Comparison of ENCODE assay signal across 19 mouse cellular contexts in the genomic region with DNA sequence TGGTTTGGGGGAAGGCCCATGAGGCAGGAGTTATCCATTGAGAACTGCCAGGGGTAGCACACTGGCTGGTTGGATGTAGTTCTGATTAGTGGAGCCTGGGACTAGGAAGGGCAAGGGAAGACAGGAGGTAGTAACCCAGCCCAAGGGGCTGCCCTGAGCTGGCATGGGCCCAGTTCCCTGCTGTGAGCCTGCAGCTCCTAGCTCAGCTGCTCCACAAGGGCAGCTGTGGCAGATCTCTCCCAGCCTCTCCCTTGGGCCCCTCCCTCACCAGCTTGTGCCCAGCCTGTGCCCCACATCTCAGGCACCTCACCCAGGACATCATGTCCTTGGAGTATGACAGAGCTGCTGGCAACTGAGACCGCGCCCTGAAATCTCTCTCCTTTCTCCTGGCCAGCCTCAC. TPM values are rescaled to one million over a fixed set of nuclear protein-coding genes. Genes with fewer than 3 reads are reported as not detected.
DNase-seq lines count a peak whose midpoint lies in the region; ATAC-seq and TF ChIP-seq lines count a peak whose summit lies in the region.
"Had no signal": no experiment of that assay in that cellular context is flagged by ENCODE, and none has a peak within 500 bp of the region (broad histone marks: within the 10 kb centered on the region; RNA-seq: fewer than 3 reads in every experiment).

No protein-coding gene starts in this region.

- H3K4me2 ChIP-seq in forebrain, embryonic 13.5 days: no peak overlapping the region
- H3K4me2 ChIP-seq in forebrain, embryonic 15.5 days (replicated peaks): no peak overlapping the region
- no peak overlapping the region for H3K4me2 ChIP-seq in liver, embryonic 13.5 days
- no peak overlapping the region for H3K4me2 ChIP-seq in liver, embryonic 11.5 days
- H3K4me2 ChIP-seq in liver, embryonic 14.5 days (ENCODE audit: low read depth): no peak overlapping the region
- H3K4me2 ChIP-seq: embryonic facial prominence, embryonic 12.5 days; hindbrain, embryonic 12.5 days; limb, embryonic 13.5 days; lung, embryonic 15.5 days had no signal

- ATAC-seq in forebrain, embryonic 13.5 days: 0 out of 2 replicates have a peak, but pooled peaks have one; percentile 13
- ATAC-seq in forebrain, embryonic 15.5 days (replicated peaks): no peak
- ATAC-seq in liver, embryonic 13.5 days (ENCODE audit: low read depth): no peak
- no peak for ATAC-seq in liver, embryonic 11.5 days (replicated peaks; ENCODE audit: low FRiP score)
- ATAC-seq in liver, embryonic 14.5 days (ENCODE audit: insufficient read depth): no peak

- H3K36me3 ChIP-seq in forebrain, embryonic 13.5 days (ENCODE audit: poor library complexity, severe bottlenecking): no peaks in the 10 kb centered on the region
- no peaks in the 10 kb centered on the region for H3K36me3 ChIP-seq in forebrain, embryonic 15.5 days
- no peaks in the 10 kb centered on the region for H3K36me3 ChIP-seq in liver, embryonic 13.5 days
- H3K36me3 ChIP-seq in liver, embryonic 11.5 days (ENCODE audit: control insufficient read depth, insufficient read depth, low read length): no peaks in the 10 kb centered on the region
- H3K36me3 ChIP-seq in liver, embryonic 14.5 days (replicated peaks; ENCODE audit: control insufficient read depth, insufficient read depth, low read depth): no peaks in the 10 kb centered on the region
- H3K36me3 ChIP-seq: embryonic facial prominence, embryonic 12.5 days; hindbrain, embryonic 12.5 days; limb, embryonic 13.5 days; lung, embryonic 15.5 days had no signal

- H3K4me3 ChIP-seq in forebrain, embryonic 13.5 days: no peak overlapping the region
- no peak overlapping the region for H3K4me3 ChIP-seq in forebrain, embryonic 15.5 days
- no peak overlapping the region for H3K4me3 ChIP-seq in liver, embryonic 13.5 days (replicated peaks)
- H3K4me3 ChIP-seq in liver, embryonic 11.5 days (ENCODE audit: low read depth, low read length): no peak overlapping the region
- no peak overlapping the region for H3K4me3 ChIP-seq in liver, embryonic 14.5 days (ENCODE audit: insufficient read depth in 1 of 2, low read depth in 2 of 2, low read length in 2 of 2)
- H3K4me3 ChIP-seq: embryonic facial prominence, embryonic 12.5 days; erythroblast, embryonic 14.5 days; hindbrain, embryonic 12.5 days; limb, embryonic 13.5 days; lung, embryonic 15.5 days had no signal

- whole genome bisulfite sequencing in forebrain, embryonic 13.5 days: 91% methylated on average over 2 of the region's 2 CpGs
- 95% methylated on average over 2 of the region's 2 CpGs for WGBS in forebrain, embryonic 15.5 days
- 88% methylated on average over 2 of the region's 2 CpGs for WGBS in liver, embryonic 13.5 days (ENCODE audit: insufficient replicate concordance)
- WGBS in liver, embryonic 11.5 days: 91% methylated on average over 2 of the region's 2 CpGs
- 91% methylated on average over 2 of the region's 2 CpGs for WGBS in liver, embryonic 14.5 days (ENCODE audit: insufficient replicate concordance)

- H3K27ac ChIP-seq in forebrain, embryonic 13.5 days: no peak overlapping the region
- H3K27ac ChIP-seq in forebrain, embryonic 15.5 days (replicated peaks): no peak overlapping the region
- H3K27ac ChIP-seq in liver, embryonic 13.5 days: peak overlapping the region; percentile 99
- no peak overlapping the region for H3K27ac ChIP-seq in liver, embryonic 11.5 days (ENCODE audit: low read depth, low read length)
- H3K27ac ChIP-seq in liver, embryonic 14.5 days: peak overlapping the region; percentile 33; the same call in 1 of the 2 replicates
- H3K27ac ChIP-seq: embryonic facial prominence, embryonic 12.5 days; hindbrain, embryonic 12.5 days; kidney, postnatal 0 days; limb, embryonic 13.5 days; lung, embryonic 15.5 days had no signal

- no peaks in the 10 kb centered on the region for H3K4me1 ChIP-seq in forebrain, embryonic 13.5 days
- 0 out of 2 replicates have a peak, but pooled peaks cover 3% of the 10 kb centered on the region for H3K4me1 ChIP-seq in forebrain, embryonic 15.5 days
- H3K4me1 ChIP-seq in liver, embryonic 13.5 days (replicated peaks): peaks cover 62% of the 10 kb centered on the region
- H3K4me1 ChIP-seq in liver, embryonic 11.5 days (replicated peaks; ENCODE audit: control insufficient read depth, insufficient read depth, low read length): peaks cover 11% of the 10 kb centered on the region
- H3K4me1 ChIP-seq in liver, embryonic 14.5 days (replicated peaks; ENCODE audit: control insufficient read depth in 2 of 2, insufficient read depth in 2 of 2, low read length in 1 of 2): peaks cover 40 to 44% of the 10 kb centered on the region in 2 experiments
- H3K4me1 ChIP-seq: embryonic facial prominence, embryonic 12.5 days; limb, embryonic 13.5 days had no signal

- no peak for TF ChIP-seq CTCF in liver, embryonic 14.5 days (IDR thresholded peaks at IDR 0.05; ENCODE audit: low read depth)

- H3K27me3 ChIP-seq in forebrain, embryonic 13.5 days: peaks cover 19% of the 10 kb centered on the region
- no peaks in the 10 kb centered on the region for H3K27me3 ChIP-seq in forebrain, embryonic 15.5 days
- peaks cover 20% of the 10 kb centered on the region for H3K27me3 ChIP-seq in liver, embryonic 13.5 days
- peaks cover 16% of the 10 kb centered on the region; the same call in 1 of the 2 replicates for H3K27me3 ChIP-seq in liver, embryonic 11.5 days (replicated peaks; ENCODE audit: control insufficient read depth, insufficient read depth, low read length)
- H3K27me3 ChIP-seq in liver, embryonic 14.5 days (ENCODE audit: control insufficient read depth, insufficient read depth, low read length): no peaks in the 10 kb centered on the region; the same call in 1 of the 2 replicates

- H3K9me3 ChIP-seq in forebrain, embryonic 13.5 days (replicated peaks): no peaks in the 10 kb centered on the region
- no peaks in the 10 kb centered on the region for H3K9me3 ChIP-seq in forebrain, embryonic 15.5 days
- no peaks in the 10 kb centered on the region for H3K9me3 ChIP-seq in liver, embryonic 13.5 days (replicated peaks)
- H3K9me3 ChIP-seq in liver, embryonic 11.5 days (ENCODE audit: control insufficient read depth, low read length): no peaks in the 10 kb centered on the region
- H3K9me3 ChIP-seq in liver, embryonic 14.5 days (ENCODE audit: control insufficient read depth, low read length): no peaks in the 10 kb centered on the region
- H3K9me3 ChIP-seq: embryonic facial prominence, embryonic 12.5 days; hindbrain, embryonic 12.5 days; limb, embryonic 13.5 days; lung, embryonic 15.5 days had no signal

- no peak for TF ChIP-seq EP300 in liver, embryonic 14.5 days (IDR thresholded peaks at IDR 0.05; ENCODE audit: low read depth)

- no peak overlapping the region for H3K9ac ChIP-seq in forebrain, embryonic 13.5 days
- no peak overlapping the region for H3K9ac ChIP-seq in forebrain, embryonic 15.5 days (replicated peaks)
- H3K9ac ChIP-seq in liver, embryonic 13.5 days: peak overlapping the region; percentile 0; the same call in 1 of the 2 replicates
- no peak overlapping the region for H3K9ac ChIP-seq in liver, embryonic 11.5 days (ENCODE audit: low read depth, low read length)
- no peak overlapping the region for H3K9ac ChIP-seq in liver, embryonic 14.5 days (replicated peaks)
- H3K9ac ChIP-seq: embryonic facial prominence, embryonic 12.5 days; hindbrain, embryonic 12.5 days; limb, embryonic 13.5 days; lung, embryonic 15.5 days had no signal

- DNase-seq in liver, embryonic 13.5 days: no peak
- DNase-seq in liver, embryonic 11.5 days (ENCODE audit: low spot score): no peak
- peak; percentile 44 for DNase-seq in c-Kit-negative CD71-positive TER-119-positive erythroid progenitor cells, embryonic 14.5 days (ENCODE audit: low read depth, low spot score)
- no peak for DNase-seq in liver, embryonic 14.5 days (ENCODE audit: low read depth in 3 of 3, low spot score in 3 of 3)
- no peak for DNase-seq in lung, adult 18-20 months
- DNase-seq in ovary, adult 18-20 months (ENCODE audit: low spot score): no peak
- DNase-seq: adrenal gland, postnatal 25 days; cerebellum, adult 2 months; kidney, adult 18-20 months; midbrain, embryonic 14.5 days had no signal

RNA-seq across cellular contexts. Expression of gene Pkp1, which starts 24.7 kb away (rescaled TPM):
- not detected in 2 replicates for polyA plus RNA-seq in forebrain, embryonic 13.5 days (2015; fragmentation: Nextera tagmentation; extraction: Ambion mirVana)
- polyA plus RNA-seq in forebrain, embryonic 15.5 days (2015; fragmentation: Nextera tagmentation; extraction: Ambion mirVana): not detected in 2 replicates
- 0.05 TPM in 1 of 2 replicates, not detected in the other for polyA plus RNA-seq in liver, embryonic 13.5 days (2015; fragmentation: Nextera tagmentation; extraction: Ambion mirVana)
- polyA plus RNA-seq in liver, embryonic 11.5 days (2014; fragmentation: Nextera tagmentation; extraction: Ambion mirVana): 0.09 and 0.10 TPM in 2 replicates
- polyA plus RNA-seq in liver, embryonic 14.5 days (2012; rRNA removed): 0.01 and 0.02 TPM in 2 replicates
- polyA plus RNA-seq in liver, embryonic 14.5 days (2014; fragmentation: Nextera tagmentation; extraction: Ambion mirVana): not detected in 2 replicates
- polyA plus RNA-seq: erythroblast, embryonic 14.5 days; forebrain, embryonic 14.5 days had no signal

Comparison
In these comparisons a context has a peak if more than half of its experiments do, and no peak if none do; other contexts are left out.
1. H3K27ac ChIP-seq: peak in liver, embryonic 13.5 days (single experiment) and liver, embryonic 14.5 days (single experiment); none in forebrain, embryonic 13.5 days (single experiment), forebrain, embryonic 15.5 days (single experiment) and liver, embryonic 11.5 days (single experiment).